Mouse (Mus musculus) heart, adult 9 months (tissue): ENCODE results near the gene Carmil2.
A peak's percentile ranks its signal among the peaks of the same experiment; 100 is the strongest.

Experiments
- DNase-seq, 2 experiments: peaks; one replicate each; pipeline ENCODE4 v3.0.0; 2022; ENCODE audit warnings: low spot score in 2 of 2

Gene Carmil2

GRCm38 (mm10) chr8:105685796-105686308, at the start of gene Carmil2:
Gene Carmil2, plus strand, starts transcription at chr8:105686274.
- DNase-seq, result peak in 1 of 2 experiments; percentile 54

- no peak for DNase-seq
Observed at GRCm38 (mm10) chr8:105636963-105637510, 49.0 kb upstream of the Carmil2 start, which contains the start of gene Agrp. Gene Agrp, minus strand, starts transcription at chr8:105637393.

GRCm38 (mm10) chr8:105637601-105638041, 48.5 kb upstream of the Carmil2 start:
- DNase-seq, result no peak

GRCm38 (mm10) chr8:105638510-105638909, 47.6 kb upstream of the Carmil2 start:
- DNase-seq, result no peak

GRCm38 (mm10) chr8:105639835-105640234, 46.2 kb upstream of the Carmil2 start:
- DNase-seq, result no peak

GRCm38 (mm10) chr8:105640511-105640910, 45.6 kb upstream of the Carmil2 start:
- peak in 1 of 2 experiments; percentile 27 for DNase-seq

- no peak for DNase-seq
Observed at GRCm38 (mm10) chr8:105645205-105645604, 40.9 kb upstream of the Carmil2 start.

- DNase-seq, result no peak
Observed at GRCm38 (mm10) chr8:105648929-105649328, 37.1 kb upstream of the Carmil2 start.

GRCm38 (mm10) chr8:105657641-105658040, 28.4 kb upstream of the Carmil2 start:
- no peak for DNase-seq

- DNase-seq, result no peak
Observed at GRCm38 (mm10) chr8:105661167-105661566, 24.9 kb upstream of the Carmil2 start.

GRCm38 (mm10) chr8:105677891-105678290, 8.2 kb upstream of the Carmil2 start:
- DNase-seq, result no peak

- DNase-seq, result no peak
Observed at GRCm38 (mm10) chr8:105685325-105685724, 749 bp upstream of the Carmil2 start.

- no peak for DNase-seq
Observed at GRCm38 (mm10) chr8:105686551-105686950, 477 bp downstream of the Carmil2 start.

- no peak for DNase-seq
Observed at GRCm38 (mm10) chr8:105687512-105687911, 1.4 kb downstream of the Carmil2 start.

GRCm38 (mm10) chr8:105688242-105688752, 2.2 kb downstream of the Carmil2 start:
- no peak for DNase-seq

- DNase-seq, result no peak
Observed at GRCm38 (mm10) chr8:105689256-105689982, 3.3 kb downstream of the Carmil2 start.

GRCm38 (mm10) chr8:105689983-105690360, 3.9 kb downstream of the Carmil2 start:
- DNase-seq, result no peak

- DNase-seq, result no peak
Observed at GRCm38 (mm10) chr8:105690978-105691377, 4.9 kb downstream of the Carmil2 start.

GRCm38 (mm10) chr8:105692449-105693182, 6.5 kb downstream of the Carmil2 start:
- no peak for DNase-seq

GRCm38 (mm10) chr8:105693648-105694047, 7.6 kb downstream of the Carmil2 start:
- peak in 1 of 2 experiments; percentile 39 for DNase-seq

GRCm38 (mm10) chr8:105694051-105694799, 8.2 kb downstream of the Carmil2 start:
- DNase-seq, result no peak
